Mouse (Mus musculus) MEL (cell line): ENCODE results near the gene Cela2a. TPM values are rescaled to one million over a fixed set of nuclear protein-coding genes. Genes with fewer than 3 reads are reported as not detected.

Experiments
- DNase-seq: peaks from one replicate; pipeline ENCODE4 v3.0.0; 2011; ENCODE audit warnings: low read depth, low spot score
- H3K27ac ChIP-seq: 2 replicates; pipeline ENCODE4 v1.5.1; 2012; ENCODE audit warnings: low read depth, mild to moderate bottlenecking, control low read depth, low read length, moderate library complexity; ENCODE audit not compliant: control insufficient read depth
- H3K27me3 ChIP-seq, 2 experiments: fragments of 150-350 bp in 1 of 2; sonication (generic) in 1 of 2; 2 replicates each; pipeline ENCODE4 v1.6.1; 2012; ENCODE audit warnings: low read length in 2 of 2, mild to moderate bottlenecking in 2 of 2, improper control_type of control experiment in 1 of 2, moderate library complexity in 1 of 2; ENCODE audit not compliant: insufficient read depth in 2 of 2, control insufficient read depth in 1 of 2
- H3K36me3 ChIP-seq, 2 experiments: 2 replicates each; pipeline ENCODE4 v1.6.1; 2012 to 2014; ENCODE audit warnings: low read length in 2 of 2, improper control_type of control experiment in 1 of 2, inconsistent platforms in 1 of 2, mild to moderate bottlenecking in 1 of 2; ENCODE audit not compliant: insufficient read depth in 2 of 2, control insufficient read depth in 1 of 2
- H3K4me1 ChIP-seq, 2 experiments: fragments of 150-350 bp in 1 of 2; sonication (generic) in 1 of 2; 2 replicates each; pipeline ENCODE4 v1.6.1; 2012; ENCODE audit warnings: low read length in 2 of 2, improper control_type of control experiment in 1 of 2, mild to moderate bottlenecking in 1 of 2; ENCODE audit not compliant: insufficient read depth in 2 of 2, control insufficient read depth in 1 of 2
- H3K4me3 ChIP-seq, 2 experiments: fragments of 150-350 bp in 1 of 2; sonication (generic) in 1 of 2; 2 replicates each; pipeline ENCODE4 v1.5.1; 2012; ENCODE audit warnings: low read depth in 2 of 2, low read length in 2 of 2, mild to moderate bottlenecking in 2 of 2, moderate library complexity in 2 of 2, control low read depth in 1 of 2, improper control_type of control experiment in 1 of 2; ENCODE audit not compliant: control insufficient read depth in 1 of 2, insufficient read depth in 1 of 2
- H3K79me2 ChIP-seq: 2 replicates; pipeline ENCODE4 v1.6.1; 2012; ENCODE audit warnings: mild to moderate bottlenecking, low read length, moderate library complexity; ENCODE audit not compliant: control insufficient read depth, poor library complexity, insufficient read depth
- H3K9ac ChIP-seq: 2 replicates; pipeline ENCODE4 v1.6.1; 2012; ENCODE audit warnings: low read depth, mild to moderate bottlenecking, control low read depth, low read length, moderate library complexity; ENCODE audit not compliant: control insufficient read depth, poor library complexity, severe bottlenecking
- H3K9me3 ChIP-seq: fragments of 150-350 bp; sonication (generic); replicated peaks from 2 replicates; pipeline ENCODE4 v1.6.1; 2012; ENCODE audit warnings: mild to moderate bottlenecking, low read length, improper control_type of control experiment, moderate library complexity; ENCODE audit not compliant: insufficient read depth
- CHD1 ChIP-seq: IDR thresholded peaks from 2 replicates; pipeline ENCODE4 v1.6.1; 2012; ENCODE audit warnings: low read depth, mild to moderate bottlenecking, inconsistent platforms, low read length, improper control_type of control experiment
- CHD2 ChIP-seq: IDR thresholded peaks from 2 replicates; pipeline ENCODE4 v1.6.1; 2011; ENCODE audit warnings: low read length, improper control_type of control experiment
- E2F4 ChIP-seq: IDR thresholded peaks from 2 replicates; pipeline ENCODE4 v1.6.1; 2011; ENCODE audit warnings: low read depth, low read length, improper control_type of control experiment, borderline replicate concordance
- GABPA ChIP-seq: IDR thresholded peaks from 2 replicates; pipeline ENCODE4 v1.6.1; 2012; ENCODE audit warnings: low read depth, mild to moderate bottlenecking, inconsistent platforms, low read length, improper control_type of control experiment, moderate library complexity
- GATA1 ChIP-seq: IDR thresholded peaks from 2 replicates; pipeline ENCODE4 v1.6.1; 2011; ENCODE audit warnings: low read depth, low read length, improper control_type of control experiment
- JUND ChIP-seq: IDR thresholded peaks from 2 replicates; pipeline ENCODE4 v1.6.1; 2011; ENCODE audit warnings: low read depth, mild to moderate bottlenecking, improper control_type of control experiment, low read length
- MAX ChIP-seq: IDR thresholded peaks from 2 replicates; pipeline ENCODE4 v1.6.1; 2011; ENCODE audit warnings: low read length, improper control_type of control experiment
- MEF2A ChIP-seq: IDR thresholded peaks from 2 replicates; pipeline ENCODE4 v1.6.1; 2014; ENCODE audit warnings: low read depth, mild to moderate bottlenecking, inconsistent platforms, low read length, improper control_type of control experiment; ENCODE audit not compliant: poor library complexity, insufficient replicate concordance, severe bottlenecking; ENCODE audit errors: extremely low read depth
- MYB ChIP-seq: IDR thresholded peaks from 2 replicates; pipeline ENCODE4 v1.6.1; 2011; ENCODE audit warnings: mild to moderate bottlenecking, low read depth, low read length, improper control_type of control experiment
- NELFE ChIP-seq: IDR thresholded peaks from 2 replicates; pipeline ENCODE4 v1.6.1; 2011; ENCODE audit warnings: low read depth, low read length, improper control_type of control experiment
- POLR2A ChIP-seq, 2 experiments: IDR thresholded peaks; 2 replicates each; pipeline ENCODE4 v1.6.1; 2011 to 2012; ENCODE audit warnings: low read length in 2 of 2, mild to moderate bottlenecking in 2 of 2, control low read depth in 1 of 2, improper control_type of control experiment in 1 of 2, low read depth in 1 of 2, moderate library complexity in 1 of 2; ENCODE audit not compliant: control insufficient read depth in 1 of 2, insufficient read depth in 1 of 2, poor library complexity in 1 of 2
- RAD21 ChIP-seq: IDR thresholded peaks from 2 replicates; pipeline ENCODE4 v1.6.1; 2011; ENCODE audit warnings: mild to moderate bottlenecking, low read depth, low read length, improper control_type of control experiment
- RCOR1 ChIP-seq: IDR thresholded peaks from 2 replicates; pipeline ENCODE4 v1.6.1; 2012; ENCODE audit warnings: low read depth, mild to moderate bottlenecking, inconsistent platforms, low read length, improper control_type of control experiment
- SMC3 ChIP-seq: IDR thresholded peaks from 2 replicates; pipeline ENCODE4 v1.6.1; 2011; ENCODE audit warnings: low read depth, low read length, improper control_type of control experiment
- TCF12 ChIP-seq: IDR thresholded peaks from 2 replicates; pipeline ENCODE4 v1.6.1; 2014; ENCODE audit warnings: low read depth, mild to moderate bottlenecking, inconsistent platforms, low read length, improper control_type of control experiment, moderate library complexity
- UBTF ChIP-seq: IDR thresholded peaks from 2 replicates; pipeline ENCODE4 v1.6.1; 2012; ENCODE audit warnings: low read depth, mild to moderate bottlenecking, inconsistent platforms, low read length, improper control_type of control experiment, moderate library complexity, borderline replicate concordance; ENCODE audit not compliant: insufficient read depth
- USF1 ChIP-seq: IDR thresholded peaks from 2 replicates; pipeline ENCODE4 v1.6.1; 2014; ENCODE audit warnings: low read depth, mild to moderate bottlenecking, inconsistent platforms, low read length, improper control_type of control experiment, moderate library complexity
- ZC3H11A ChIP-seq: IDR thresholded peaks from 2 replicates; pipeline ENCODE4 v1.6.1; 2012; ENCODE audit warnings: low read depth, mild to moderate bottlenecking, inconsistent platforms, low read length, improper control_type of control experiment
- ZKSCAN1 ChIP-seq: IDR thresholded peaks from 2 replicates; pipeline ENCODE4 v1.6.1; 2012; ENCODE audit warnings: low read depth, mild to moderate bottlenecking, inconsistent platforms, low read length, improper control_type of control experiment, moderate library complexity
- ZMIZ1 ChIP-seq: IDR thresholded peaks from 2 replicates; pipeline ENCODE4 v1.6.1; 2012; ENCODE audit warnings: low read depth, mild to moderate bottlenecking, inconsistent platforms, low read length, improper control_type of control experiment, moderate library complexity
- polyA plus RNA-seq, 2 experiments: library from polyadenylated mRNA; stranded (reverse) in 1 of 2; unstranded in 1 of 2; fragments of >175 nt in 1 of 2; fragments of >200 nt in 1 of 2; gene quantifications; 2 replicates each; pipeline versions ENCODE4 v1.2.1 to v1.2.4; 2012; ENCODE audit warnings: low replicate concordance in 2 of 2, low read depth in 1 of 2; ENCODE audit not compliant: insufficient read length in 2 of 2, insufficient read depth in 1 of 2, missing spikeins in 1 of 2
- total RNA-seq: library from RNA; depleted of rRNA; stranded (reverse); fragments of 300-350 nt; gene quantifications from 2 replicates; pipeline ENCODE4 v1.2.3, GENCODE M21; 2012

The Cela2a gene
- total and polyA plus RNA-seq, 3 experiments, result not detected

GRCm38 (mm10) chr4:141831361-141831760 is 5.4 kb upstream of the Cela2a start:
- H3K9me3 ChIP-seq, result no peaks in the 10 kb centered on the region
- H3K9ac ChIP-seq, result no peak overlapping the region
- H3K4me1 ChIP-seq, result no peaks in the 10 kb centered on the region
- H3K27me3 ChIP-seq, result peaks cover 0 to 2% of the 10 kb centered on the region in 2 experiments; a peak in 2 of 4 replicates
- H3K4me3 ChIP-seq, result no peak overlapping the region
- peak; percentile 15 for DNase-seq
- no peak for TF ChIP-seq RCOR1
- TF ChIP-seq SMC3, result no peak
- no peak for TF ChIP-seq CHD1
- no peak for TF ChIP-seq MYB
- no peak for TF ChIP-seq USF1
- TF ChIP-seq GATA1, result no peak
- TF ChIP-seq NELFE, result no peak
- no peak overlapping the region for H3K27ac ChIP-seq
- no peaks in the 10 kb centered on the region for H3K79me2 ChIP-seq
- H3K36me3 ChIP-seq, result no peaks in the 10 kb centered on the region

- peaks cover 0 to 2% of the 10 kb centered on the region in 2 experiments; a peak in 2 of 4 replicates for H3K27me3 ChIP-seq
- H3K79me2 ChIP-seq, result no peaks in the 10 kb centered on the region
- TF ChIP-seq CHD2, result no peak
- no peak for TF ChIP-seq ZC3H11A
- TF ChIP-seq RAD21, result no peak
- no peak for TF ChIP-seq MEF2A
- no peak for TF ChIP-seq TCF12
- TF ChIP-seq MAX, result no peak
- TF ChIP-seq GABPA, result no peak
- no peak for TF ChIP-seq JUND
- no peak for TF ChIP-seq ZMIZ1
- no peak for TF ChIP-seq ZKSCAN1
- no peak for TF ChIP-seq E2F4
- TF ChIP-seq NELFE, result no peak
- TF ChIP-seq POLR2A (IDR thresholded peaks at IDR 0.05; ENCODE audit: control insufficient read depth in 1 of 2, insufficient read depth in 1 of 2, low read depth in 1 of 2, low read length in 2 of 2, poor library complexity in 1 of 2), result no peak
- no peak for TF ChIP-seq UBTF
- DNase-seq, result no peak
- H3K9ac ChIP-seq, result no peak overlapping the region
- H3K9me3 ChIP-seq, result no peaks in the 10 kb centered on the region
- H3K4me1 ChIP-seq, result no peaks in the 10 kb centered on the region
- no peak overlapping the region for H3K4me3 ChIP-seq
- no peak overlapping the region for H3K27ac ChIP-seq
- no peaks in the 10 kb centered on the region for H3K36me3 ChIP-seq
These were observed 4.4 kb upstream of the Cela2a start for GRCm38 (mm10) chr4:141830381-141830780.
